Mouse (Mus musculus) brain, embryonic 14.5 days (tissue): ENCODE results near the gene Mcl1.

ENCODE experiments used
- CTCF ChIP-seq: fragments of 200-500 bp; IDR thresholded peaks from 2 replicates; pipeline ENCODE4 v1.5.1; 2012; ENCODE audit warnings: inconsistent platforms, mild to moderate bottlenecking, moderate library complexity, borderline replicate concordance; ENCODE audit not compliant: insufficient read depth, insufficient read length; ENCODE audit errors: extremely low read depth
- POLR2A ChIP-seq: fragments of 200-500 bp; IDR thresholded peaks from 2 replicates; pipeline ENCODE4 v1.6.1; 2012; ENCODE audit warnings: mild to moderate bottlenecking, inconsistent platforms, borderline replicate concordance; ENCODE audit not compliant: poor library complexity, insufficient read depth, insufficient read length, severe bottlenecking; ENCODE audit errors: extremely low read depth

DNA sequence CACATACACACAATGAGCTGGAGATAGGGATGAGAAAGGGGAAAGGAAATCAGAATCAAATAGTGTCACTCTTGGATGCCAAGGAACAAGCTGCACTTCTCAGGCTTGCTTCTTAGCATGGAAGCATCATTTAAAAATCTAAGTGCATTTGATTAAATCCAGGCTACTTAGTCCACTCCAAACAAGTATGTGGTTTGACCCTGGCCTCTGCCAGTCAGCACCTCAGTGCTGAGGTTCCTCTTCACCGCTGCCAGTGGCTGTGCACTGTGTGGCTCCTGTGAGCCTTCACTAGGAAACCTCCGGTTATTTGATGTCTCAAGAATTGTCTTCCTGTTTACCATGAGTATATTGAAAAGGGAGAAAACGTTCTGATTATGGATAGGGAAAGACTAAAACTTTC is 27.7 kb upstream of the Mcl1 start:
- TF ChIP-seq POLR2A (no peak), CTCF (no peak)
